26 mouse cellular contexts compared by ENCODE assay signal in the genomic region with DNA sequence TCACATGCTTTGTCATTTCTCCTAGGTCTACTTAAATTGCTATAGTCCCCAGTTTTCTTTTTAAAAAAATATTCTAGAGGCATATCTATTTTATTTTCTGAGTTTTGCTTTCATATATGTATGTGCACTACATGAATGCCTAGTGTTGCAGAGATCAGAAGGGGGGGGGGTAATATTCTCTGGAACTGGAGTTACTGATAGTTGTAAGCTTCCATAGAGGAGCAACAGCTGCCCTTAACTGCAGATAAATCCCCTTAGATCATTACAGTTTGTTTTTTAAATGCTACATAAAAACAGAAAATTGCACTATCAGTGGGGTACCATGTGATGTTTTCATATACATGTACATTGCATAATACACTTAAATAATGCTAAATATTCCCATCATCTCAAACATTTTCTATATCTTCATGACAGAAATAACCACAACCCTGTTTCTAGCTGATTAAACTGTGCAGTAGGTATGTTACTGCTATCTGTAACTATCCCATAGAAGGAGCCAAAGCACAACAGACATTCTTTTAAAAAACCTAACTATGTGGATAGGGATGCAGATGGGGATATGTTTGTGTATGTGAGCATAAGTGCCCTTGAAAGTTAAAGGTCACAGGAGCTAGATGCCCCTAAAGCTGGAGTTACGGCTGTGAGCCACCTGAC. TPM values are rescaled to one million over a fixed set of nuclear protein-coding genes. Genes with fewer than 3 reads are reported as not detected.
DNase-seq lines count a peak whose midpoint lies in the region; ATAC-seq and TF ChIP-seq lines count a peak whose summit lies in the region.
"Had no signal": no experiment of that assay in that cellular context is flagged by ENCODE, and none has a peak within 500 bp of the region (broad histone marks: within the 10 kb centered on the region; RNA-seq: fewer than 3 reads in every experiment).

No protein-coding gene starts in this region.

- DNase-seq in liver, embryonic 14.5 days (ENCODE audit: low read depth in 3 of 3, low spot score in 3 of 3) = no peak
- DNase-seq in adrenal gland, adult 18-20 months (ENCODE audit: low spot score in 2 of 2) = no peak
- DNase-seq in gastrocnemius, adult 8-10 months (ENCODE audit: low spot score in 2 of 2) = no peak
- no peak for DNase-seq in MN1 (ENCODE audit: low spot score)
- DNase-seq: adrenal gland, adult 2 months; adrenal gland, postnatal 14 days; cerebellum, adult 11 months; cerebellum, adult 2 months; cerebellum, adult 9-11 months; cerebellum, postnatal 25 days; gastrocnemius, postnatal 25 days; heart, adult 18-20 months; heart, postnatal 10 days; heart, postnatal 36 days had no signal

- TF ChIP-seq EP300 in liver, embryonic 14.5 days (IDR thresholded peaks at IDR 0.05; ENCODE audit: low read depth) = peak; percentile 53; the same call in 1 of the 2 replicates

- WGBS in liver, embryonic 12.5 days (ENCODE audit: insufficient replicate concordance) = 80% methylated on average over 1 of the region's 1 CpGs
- WGBS in liver, embryonic 14.5 days (ENCODE audit: insufficient replicate concordance) = 86% methylated on average over 1 of the region's 1 CpGs

- no peaks in the 10 kb centered on the region for H3K36me3 ChIP-seq in liver, embryonic 12.5 days
- no peaks in the 10 kb centered on the region for H3K36me3 ChIP-seq in liver, embryonic 14.5 days (replicated peaks; ENCODE audit: control insufficient read depth, insufficient read depth, low read depth)
- H3K36me3 ChIP-seq: embryonic facial prominence, embryonic 12.5 days; embryonic facial prominence, embryonic 15.5 days; heart, embryonic 12.5 days; heart, embryonic 15.5 days; hindbrain, embryonic 10.5 days; hindbrain, embryonic 13.5 days had no signal

- no peak overlapping the region for H3K9ac ChIP-seq in liver, embryonic 12.5 days
- no peak overlapping the region for H3K9ac ChIP-seq in liver, embryonic 14.5 days (replicated peaks)
- H3K9ac ChIP-seq: embryonic facial prominence, embryonic 12.5 days; embryonic facial prominence, embryonic 15.5 days; heart, embryonic 12.5 days; heart, embryonic 15.5 days; hindbrain, embryonic 13.5 days had no signal

- H3K9me3 ChIP-seq in liver, embryonic 12.5 days (replicated peaks) = no peaks in the 10 kb centered on the region
- H3K9me3 ChIP-seq in liver, embryonic 14.5 days (ENCODE audit: control insufficient read depth, low read length) = no peaks in the 10 kb centered on the region
- H3K9me3 ChIP-seq: embryonic facial prominence, embryonic 12.5 days; embryonic facial prominence, embryonic 15.5 days; heart, embryonic 12.5 days; heart, embryonic 15.5 days; hindbrain, embryonic 10.5 days; hindbrain, embryonic 13.5 days had no signal

- no peak for TF ChIP-seq CTCF in liver, embryonic 14.5 days (IDR thresholded peaks at IDR 0.05; ENCODE audit: low read depth)

- no peaks in the 10 kb centered on the region for H3K27me3 ChIP-seq in liver, embryonic 12.5 days (replicated peaks)
- H3K27me3 ChIP-seq in liver, embryonic 14.5 days (ENCODE audit: control insufficient read depth, insufficient read depth, low read length) = no peaks in the 10 kb centered on the region
- H3K27me3 ChIP-seq: embryonic facial prominence, embryonic 12.5 days; embryonic facial prominence, embryonic 15.5 days; heart, embryonic 12.5 days; heart, embryonic 15.5 days; hindbrain, embryonic 13.5 days; Patski had no signal

- H3K4me1 ChIP-seq in liver, embryonic 12.5 days = peaks cover 21% of the 10 kb centered on the region
- H3K4me1 ChIP-seq in liver, embryonic 14.5 days (replicated peaks; ENCODE audit: control insufficient read depth in 2 of 2, insufficient read depth in 2 of 2, low read length in 1 of 2) = peaks cover 5 to 12% of the 10 kb centered on the region in 2 experiments; a peak in 2 of 4 replicates

- H3K4me2 ChIP-seq in liver, embryonic 12.5 days = no peak overlapping the region
- no peak overlapping the region for H3K4me2 ChIP-seq in liver, embryonic 14.5 days (ENCODE audit: low read depth)
- H3K4me2 ChIP-seq: embryonic facial prominence, embryonic 12.5 days; embryonic facial prominence, embryonic 15.5 days; heart, embryonic 12.5 days; heart, embryonic 15.5 days; hindbrain, embryonic 13.5 days had no signal

- no peak overlapping the region for H3K27ac ChIP-seq in liver, embryonic 12.5 days
- no peak overlapping the region for H3K27ac ChIP-seq in liver, embryonic 14.5 days
- H3K27ac ChIP-seq: embryonic facial prominence, embryonic 12.5 days; embryonic facial prominence, embryonic 15.5 days; heart, embryonic 15.5 days; hindbrain, embryonic 10.5 days; hindbrain, embryonic 13.5 days had no signal

- no peak overlapping the region for H3K4me3 ChIP-seq in liver, embryonic 12.5 days
- no peak overlapping the region for H3K4me3 ChIP-seq in liver, embryonic 14.5 days (ENCODE audit: insufficient read depth in 1 of 2, low read depth in 2 of 2, low read length in 2 of 2)
- H3K4me3 ChIP-seq: embryonic facial prominence, embryonic 12.5 days; embryonic facial prominence, embryonic 15.5 days; heart, embryonic 12.5 days; heart, embryonic 15.5 days; hindbrain, embryonic 10.5 days; hindbrain, embryonic 13.5 days had no signal

- peak; percentile 58 for ATAC-seq in liver, embryonic 12.5 days
- peak; percentile 55; the same call in 1 of the 2 replicates for ATAC-seq in liver, embryonic 14.5 days (ENCODE audit: insufficient read depth)
- peak; percentile 40; the same call in 1 of the 2 replicates for ATAC-seq in megakaryocyte progenitor cell, adult 5-6 weeks (replicated peaks; ENCODE audit: poor library complexity)
- ATAC-seq: CD4-positive, CD25-positive, alpha-beta regulatory T cell, adult 4 months; forebrain, embryonic 14.5 days; hindbrain, embryonic 16.5 days; Patski had no signal

RNA-seq across cellular contexts. Expression of a gene that starts 17.6 kb away (rescaled TPM):
- polyA plus RNA-seq in liver, embryonic 12.5 days (2016; fragmentation: Nextera tagmentation; extraction: Ambion mirVana) = 1.6 and 1.7 TPM in 2 replicates
- 0.90 and 1.1 TPM in 2 replicates for polyA plus RNA-seq in liver, embryonic 14.5 days (2012; rRNA removed)
- polyA plus RNA-seq in liver, embryonic 14.5 days (2014; fragmentation: Nextera tagmentation; extraction: Ambion mirVana) = 1.3 and 1.6 TPM in 2 replicates
- total RNA-seq in megakaryocyte progenitor cell, adult 5-6 weeks (2015) = 7.2 and 8.5 TPM in 2 replicates
- total RNA-seq in megakaryocyte progenitor cell, adult 5-6 weeks (2017) = 5.9 and 11.7 TPM in 2 replicates
- 1 to 10 TPM; 2.4 to 4.1 TPM for total RNA-seq in adrenal gland, adult 18-20 months (2021)
- total RNA-seq in gastrocnemius, adult 8-10 months (2022) = 1 to 10 TPM in 3 of 4 experiments, under 1 TPM in 1; 0.99 to 1.8 (median 1.5) TPM
